Mouse (Mus musculus) olfactory bulb, adult 2 months (tissue): ENCODE measurements around the gene Kbtbd12.

Experiments used
- CTCF ChIP-seq: fragments of 200-500 bp; IDR thresholded peaks from 2 replicates; pipeline ENCODE4 v1.5.1; 2012; ENCODE audit warnings: low read depth, mild to moderate bottlenecking, low read length, moderate library complexity; ENCODE audit not compliant: insufficient read depth
- POLR2A ChIP-seq: fragments of 200-500 bp; IDR thresholded peaks from 2 replicates; pipeline ENCODE4 v1.6.1; 2012; ENCODE audit warnings: mild to moderate bottlenecking, low read depth, low read length, moderate library complexity; ENCODE audit not compliant: insufficient read depth

DNA sequence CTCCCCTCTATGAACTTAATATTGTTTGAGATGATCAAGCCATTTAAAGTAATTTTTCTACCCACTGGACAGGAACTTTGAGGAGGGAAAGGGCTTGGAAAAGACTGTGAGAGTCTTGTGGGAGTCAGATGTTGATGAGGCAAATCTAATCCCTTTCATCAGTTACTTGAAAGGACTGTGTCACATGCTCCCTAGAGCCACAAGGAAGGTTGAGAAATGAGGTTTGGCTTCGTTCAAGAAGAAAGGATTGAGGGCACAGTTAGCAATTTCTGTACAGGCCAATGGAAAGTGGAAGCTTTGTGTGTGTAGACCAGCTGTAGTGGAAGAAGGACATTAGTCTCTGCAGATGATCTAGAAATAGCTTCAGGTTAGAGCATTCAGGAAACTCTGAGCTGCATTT lies 1.2 kb upstream of the Kbtbd12 start:
- TF ChIP-seq CTCF (no peak), POLR2A (no peak)
